Mouse (Mus musculus) ES-E14 (cell line): ENCODE results near the gene Ndrg3.

Source experiments
- CHD2 ChIP-seq: IDR thresholded peaks from 2 replicates; pipeline ENCODE4 v1.6.1; 2014; ENCODE audit warnings: mild to moderate bottlenecking, low read depth, low read length, inconsistent platforms
- HCFC1 ChIP-seq: IDR thresholded peaks from 2 replicates; pipeline ENCODE4 v1.6.1; 2012; ENCODE audit warnings: low read length, inconsistent platforms, borderline replicate concordance; ENCODE audit not compliant: insufficient read depth
- MAFK ChIP-seq: IDR thresholded peaks from 2 replicates; pipeline ENCODE4 v1.6.1; 2014; ENCODE audit warnings: mild to moderate bottlenecking, low read depth, low read length, inconsistent platforms; ENCODE audit not compliant: insufficient read depth
- ZNF384 ChIP-seq: IDR thresholded peaks from 2 replicates; pipeline ENCODE4 v1.6.1; 2012; ENCODE audit warnings: low read depth, low read length, inconsistent platforms

GRCm38 (mm10) chr2:157041421-157041820 lies 49.6 kb upstream of the Ndrg3 start:
- TF ChIP-seq CHD2, result no peak
- TF ChIP-seq MAFK, result no peak
- no peak for TF ChIP-seq HCFC1
- no peak for TF ChIP-seq ZNF384
